Mouse (Mus musculus): ENCODE data around the gene Urad. TPM values are rescaled to one million over a fixed set of nuclear protein-coding genes. Genes with fewer than 3 reads are reported as not detected.

Urad gene
- polyA plus RNA-seq, 1 experiment from 2014 or later = 1.7 TPM

DNA sequence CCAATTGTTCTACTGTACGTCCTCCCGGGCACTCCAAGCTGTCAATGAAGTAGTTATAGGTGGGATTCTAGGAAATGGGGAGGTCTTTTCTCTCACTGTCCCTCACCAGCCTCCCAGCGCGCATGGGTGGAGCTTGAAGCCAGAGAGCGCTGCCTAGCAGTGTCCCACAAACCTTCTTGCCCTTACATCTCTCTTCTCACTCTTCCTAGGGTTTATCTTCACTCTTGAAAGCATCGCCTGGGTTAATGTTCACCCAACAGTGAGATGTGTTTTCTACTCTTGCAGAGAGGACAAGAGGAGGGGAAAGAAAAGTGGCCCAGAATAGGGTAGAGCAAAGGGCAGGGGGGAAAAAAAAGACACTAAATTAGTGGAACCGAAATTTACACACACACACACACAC lies 4.9 kb downstream of the Urad start:
- Histone ChIP-seq H3K4me3 (ENCODE audit: low read depth, low read length) (no peak overlapping the region), H3K27ac (ENCODE audit: low read depth) (no peak overlapping the region), H3K4me1 (replicated peaks; ENCODE audit: control insufficient read depth, insufficient read depth, low read length) (no peaks in the 10 kb centered on the region), H3K9ac (ENCODE audit: low read length) (no peak overlapping the region), H3K36me3 (ENCODE audit: control insufficient read depth, insufficient read depth, low read length) (no peaks in the 10 kb centered on the region), H3K4me2 (ENCODE audit: low read length) (no peak overlapping the region), H3K9me3 (ENCODE audit: control insufficient read depth, low read length) (no peaks in the 10 kb centered on the region), H3K27me3 (replicated peaks; ENCODE audit: control insufficient read depth, insufficient read depth, low read length) (peaks cover 74% of the 10 kb centered on the region)
- 5% methylated on average over 7 of the region's 7 CpGs for WGBS
- ATAC-seq (replicated peaks; ENCODE audit: low FRiP score, low TSS enrichment, low read depth) (0 out of 2 replicates have a peak, but pooled peaks have one; percentile 10), DNase-seq (ENCODE audit: low spot score) (peak; percentile 52)

DNA sequence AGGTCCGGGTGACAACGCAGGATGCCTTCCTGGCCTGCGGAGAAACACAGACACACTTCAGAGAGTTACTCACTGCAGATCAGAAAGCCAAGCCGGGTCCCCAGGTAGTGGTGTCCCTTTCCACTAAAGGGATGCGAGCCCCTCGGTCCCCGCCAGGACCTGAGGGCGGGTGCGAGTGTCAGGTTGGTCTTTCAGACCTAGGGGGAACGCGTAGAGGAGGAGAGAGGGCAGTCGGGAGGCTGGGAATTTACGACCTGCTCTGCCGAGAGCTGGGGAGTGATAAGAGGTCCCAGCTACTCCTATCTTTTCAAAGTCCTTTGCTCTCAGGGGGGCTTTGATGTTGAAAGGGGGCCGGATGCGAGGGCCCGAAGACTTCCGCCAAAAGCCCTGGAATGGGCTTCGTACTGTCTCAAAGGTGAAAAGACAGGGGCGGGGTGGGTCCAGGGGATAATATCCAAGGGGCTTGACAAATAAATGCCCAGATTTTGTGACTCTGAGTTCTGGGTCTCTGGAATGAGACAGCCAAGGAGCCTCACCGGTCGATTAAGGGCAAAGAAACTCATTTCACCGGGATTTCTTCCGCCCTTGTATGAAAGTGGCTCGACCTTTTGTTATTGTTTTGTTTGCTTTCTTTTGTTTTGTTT lies 6.7 kb downstream of the Urad start:
- Histone ChIP-seq H3K4me1 (replicated peaks; ENCODE audit: control insufficient read depth, insufficient read depth, low read length) (no peaks in the 10 kb centered on the region), H3K4me3 (ENCODE audit: low read depth, low read length) (peak overlapping the region; percentile 32), H3K27ac (ENCODE audit: low read depth) (peak overlapping the region; percentile 49), H3K36me3 (ENCODE audit: control insufficient read depth, insufficient read depth, low read length) (no peaks in the 10 kb centered on the region), H3K4me2 (ENCODE audit: low read length) (peak overlapping the region; percentile 35), H3K9me3 (ENCODE audit: control insufficient read depth, low read length) (no peaks in the 10 kb centered on the region), H3K9ac (ENCODE audit: low read length) (peak overlapping the region; percentile 38), H3K27me3 (replicated peaks; ENCODE audit: control insufficient read depth, insufficient read depth, low read length) (peaks cover 83% of the 10 kb centered on the region)
- WGBS = 2% methylated on average over 25 of the region's 25 CpGs
- ATAC-seq (replicated peaks; ENCODE audit: low FRiP score, low TSS enrichment, low read depth) = peak; percentile 65
- peak; percentile 59 for DNase-seq (ENCODE audit: low spot score)

DNA sequence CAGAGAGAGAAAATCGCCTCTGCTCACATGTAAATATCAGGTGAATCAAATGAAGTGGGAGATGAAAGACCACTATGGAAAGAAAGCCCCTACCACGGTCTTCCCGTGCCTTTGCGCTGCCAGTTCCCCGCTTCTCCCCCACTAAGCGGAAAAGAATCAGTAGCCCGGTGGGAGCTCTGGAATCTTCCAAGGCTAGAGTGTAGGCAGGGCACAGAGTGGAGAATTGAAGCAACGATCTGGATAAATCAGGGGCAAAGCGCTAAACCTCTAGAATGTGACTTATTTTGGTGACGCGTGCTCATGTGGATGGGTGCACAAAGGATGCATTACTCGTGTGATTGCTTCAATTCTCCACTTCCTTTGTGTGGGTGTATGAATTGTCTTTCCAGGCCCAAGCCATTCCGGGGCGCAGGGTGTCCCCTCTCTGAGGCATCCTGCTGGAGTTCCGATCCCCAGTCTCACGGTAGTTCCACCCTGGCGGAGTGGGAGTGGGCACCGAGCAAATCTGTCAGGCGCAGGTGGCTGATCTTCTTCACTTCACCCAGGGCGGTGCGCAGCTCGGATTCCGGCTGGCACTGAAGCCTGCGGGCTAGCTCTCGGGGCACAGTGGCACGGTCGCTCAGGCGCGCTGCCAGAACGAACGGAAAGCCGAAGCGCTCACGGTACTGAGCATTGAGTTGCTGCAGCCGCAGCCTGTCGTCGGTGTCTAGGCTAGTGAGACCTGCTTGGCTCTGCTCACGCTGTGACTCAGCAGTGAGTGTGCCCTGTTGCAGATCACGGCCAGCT lies 7.4 kb downstream of the Urad start:
- peak; percentile 73 for DNase-seq (ENCODE audit: low spot score)
- peaks cover 90% of the 10 kb centered on the region for H3K27me3 ChIP-seq (replicated peaks; ENCODE audit: control insufficient read depth, insufficient read depth, low read length)
- H3K4me2 ChIP-seq (ENCODE audit: low read length) = peak overlapping the region; percentile 35
- H3K9me3 ChIP-seq (ENCODE audit: control insufficient read depth, low read length) = no peaks in the 10 kb centered on the region
- peak overlapping the region; percentile 32 for H3K4me3 ChIP-seq (ENCODE audit: low read depth, low read length)
- peak; percentile 45; the same call in 1 of the 2 replicates for ATAC-seq (replicated peaks; ENCODE audit: low FRiP score, low TSS enrichment, low read depth)
- WGBS = 1% methylated on average over 39 of the region's 39 CpGs
- no peaks in the 10 kb centered on the region for H3K4me1 ChIP-seq (replicated peaks; ENCODE audit: control insufficient read depth, insufficient read depth, low read length)
- H3K27ac ChIP-seq (ENCODE audit: low read depth) = peak overlapping the region; percentile 49
- H3K9ac ChIP-seq (ENCODE audit: low read length) = peak overlapping the region; percentile 38
- H3K36me3 ChIP-seq (ENCODE audit: control insufficient read depth, insufficient read depth, low read length) = no peaks in the 10 kb centered on the region

DNA sequence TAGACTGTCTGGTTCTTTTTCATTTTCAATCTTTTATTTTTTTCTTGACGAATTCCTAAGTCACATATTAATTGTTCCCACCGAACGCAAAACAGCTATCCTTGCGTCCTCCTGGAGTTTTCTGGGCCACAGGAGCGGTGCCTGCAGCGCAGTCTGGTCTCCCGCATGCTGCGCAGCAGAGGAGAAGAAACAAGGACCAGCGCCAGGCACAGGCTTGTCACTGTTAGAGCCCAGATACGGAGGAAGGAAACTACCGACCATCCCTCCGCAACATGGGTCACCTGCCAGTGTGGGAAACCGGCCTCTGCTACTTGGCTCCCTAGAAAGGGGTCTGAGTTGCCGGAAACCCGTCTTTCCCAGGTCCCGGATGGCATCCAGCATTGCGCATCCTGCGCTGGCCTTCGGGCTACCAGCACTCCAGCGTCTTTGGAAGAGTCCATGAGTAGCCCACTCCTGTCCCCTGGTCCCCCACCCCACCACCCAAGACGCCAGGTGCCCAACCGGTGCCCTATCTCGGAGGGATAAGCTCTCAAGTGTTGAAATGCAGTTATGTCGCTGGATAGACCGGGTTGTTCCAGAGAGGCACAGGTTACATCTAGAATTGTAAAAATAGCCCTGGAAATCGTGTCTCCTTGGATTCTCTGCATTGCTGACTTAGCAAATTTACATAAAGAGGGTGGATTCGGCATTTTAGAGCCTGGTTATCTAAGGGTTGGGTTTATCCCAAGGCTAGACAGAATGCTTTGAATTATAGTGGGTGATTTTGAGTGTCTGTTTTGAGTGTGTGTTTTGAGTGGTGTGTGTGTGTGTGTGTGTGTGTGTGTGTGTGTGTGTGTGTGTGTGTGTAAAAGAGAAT lies 9.2 kb downstream of the Urad start:
- H3K27ac ChIP-seq (ENCODE audit: low read depth) = no peak overlapping the region

DNA sequence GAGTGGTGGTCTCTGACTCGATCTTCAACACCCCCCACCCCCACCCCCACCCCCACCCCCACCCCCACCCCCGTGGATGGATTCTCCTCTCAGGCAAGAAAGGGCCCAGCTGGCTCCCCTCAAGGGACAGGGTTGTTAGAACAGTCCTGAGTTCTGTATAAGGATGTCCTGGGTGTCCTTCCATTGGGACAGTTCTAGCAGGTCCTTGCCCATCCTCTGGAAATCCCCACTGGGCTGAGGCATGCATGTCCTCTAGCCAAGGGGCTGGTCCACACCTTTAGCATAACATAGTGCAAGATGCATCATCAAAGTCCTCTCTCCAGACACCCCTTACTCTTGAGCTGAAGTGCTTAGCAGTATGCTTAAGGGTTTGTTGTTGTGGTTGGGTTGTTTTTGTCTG lies 12.5 kb downstream of the Urad start:
- Histone ChIP-seq H3K4me3 (ENCODE audit: low read depth, low read length) (no peak overlapping the region), H3K4me2 (ENCODE audit: low read length) (no peak overlapping the region), H3K9ac (ENCODE audit: low read length) (no peak overlapping the region), H3K4me1 (replicated peaks; ENCODE audit: control insufficient read depth, insufficient read depth, low read length) (no peaks in the 10 kb centered on the region), H3K27ac (ENCODE audit: low read depth) (no peak overlapping the region), H3K9me3 (ENCODE audit: control insufficient read depth, low read length) (no peaks in the 10 kb centered on the region), H3K36me3 (ENCODE audit: control insufficient read depth, insufficient read depth, low read length) (no peaks in the 10 kb centered on the region), H3K27me3 (replicated peaks; ENCODE audit: control insufficient read depth, insufficient read depth, low read length) (peaks cover 99% of the 10 kb centered on the region)
- 0% methylated on average over 2 of the region's 2 CpGs for WGBS
- no peak for ATAC-seq (replicated peaks; ENCODE audit: low FRiP score, low TSS enrichment, low read depth)
- DNase-seq (ENCODE audit: low spot score) = no peak

More for the DNA sequence above, 9.2 kb downstream of the Urad start:
- no peaks in the 10 kb centered on the region for H3K9me3 ChIP-seq (ENCODE audit: control insufficient read depth, low read length)
- peaks cover 99% of the 10 kb centered on the region for H3K27me3 ChIP-seq (replicated peaks; ENCODE audit: control insufficient read depth, insufficient read depth, low read length)
- ATAC-seq (replicated peaks; ENCODE audit: low FRiP score, low TSS enrichment, low read depth) (no peak), DNase-seq (ENCODE audit: low spot score) (no peak)
- no peaks in the 10 kb centered on the region for H3K4me1 ChIP-seq (replicated peaks; ENCODE audit: control insufficient read depth, insufficient read depth, low read length)
- H3K4me3 ChIP-seq (ENCODE audit: low read depth, low read length) = 0 out of 2 replicates have a peak overlapping the region, but pooled peaks have one; percentile 8
- peak overlapping the region; percentile 29 for H3K4me2 ChIP-seq (ENCODE audit: low read length)
- no peak overlapping the region for H3K9ac ChIP-seq (ENCODE audit: low read length)
- WGBS = 2% methylated on average over 27 of the region's 27 CpGs
- H3K36me3 ChIP-seq (ENCODE audit: control insufficient read depth, insufficient read depth, low read length) = no peaks in the 10 kb centered on the region

DNA sequence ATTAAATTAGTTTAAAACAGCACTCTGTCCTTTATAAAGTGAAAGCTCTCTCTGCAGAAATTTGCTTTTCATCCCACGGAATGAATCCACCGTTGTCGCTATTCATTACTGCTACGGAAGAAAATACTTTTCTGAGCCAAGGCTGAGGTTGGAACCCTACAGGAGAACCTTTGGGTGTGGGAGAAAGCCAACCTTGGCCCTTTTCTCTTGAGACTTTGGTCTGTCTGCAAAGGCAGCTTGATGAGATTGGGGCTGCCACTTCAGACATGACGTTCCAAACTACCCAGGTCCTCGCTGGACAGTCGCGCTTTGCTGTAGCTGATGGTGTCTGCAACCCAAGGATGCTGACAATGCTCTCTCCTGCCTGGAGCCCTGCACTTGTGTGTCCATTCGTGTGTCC lies 13.8 kb downstream of the Urad start:
- ATAC-seq (replicated peaks; ENCODE audit: low FRiP score, low TSS enrichment, low read depth) = no peak
- Histone ChIP-seq H3K27me3 (replicated peaks; ENCODE audit: control insufficient read depth, insufficient read depth, low read length) (peaks cover 100% of the 10 kb centered on the region), H3K27ac (ENCODE audit: low read depth) (no peak overlapping the region), H3K9me3 (ENCODE audit: control insufficient read depth, low read length) (no peaks in the 10 kb centered on the region), H3K4me2 (ENCODE audit: low read length) (peak overlapping the region; percentile 12; the same call in 1 of the 2 replicates), H3K36me3 (ENCODE audit: control insufficient read depth, insufficient read depth, low read length) (no peaks in the 10 kb centered on the region), H3K4me1 (replicated peaks; ENCODE audit: control insufficient read depth, insufficient read depth, low read length) (no peaks in the 10 kb centered on the region), H3K4me3 (ENCODE audit: low read depth, low read length) (0 out of 2 replicates have a peak overlapping the region, but pooled peaks have one; percentile 43), H3K9ac (ENCODE audit: low read length) (no peak overlapping the region)
- DNase-seq (ENCODE audit: low spot score) = no peak
- 29% methylated on average over 9 of the region's 9 CpGs for WGBS

DNA sequence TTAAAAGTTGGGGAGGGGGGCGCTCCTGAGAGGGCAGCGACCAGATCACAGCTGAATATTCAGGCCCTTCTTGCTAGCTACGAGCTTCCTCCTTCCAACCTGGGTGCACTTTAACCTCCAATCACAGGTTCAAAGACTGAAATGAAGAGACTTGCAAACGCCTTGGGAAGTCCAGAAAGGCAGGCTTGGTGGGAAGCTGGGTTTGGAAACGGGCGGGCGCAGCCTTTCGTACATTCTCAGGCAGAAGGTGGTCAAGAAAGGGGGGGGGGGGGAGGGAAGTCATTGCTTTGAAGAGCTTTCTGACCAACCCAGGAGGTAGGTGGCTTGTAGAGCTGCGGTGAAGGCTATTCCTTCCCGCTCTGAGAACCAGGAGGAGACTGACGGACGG lies 14.8 kb downstream of the Urad start:
- no peak; the same call in 1 of the 2 replicates for ATAC-seq (replicated peaks; ENCODE audit: low FRiP score, low TSS enrichment, low read depth)
- H3K4me2 ChIP-seq (ENCODE audit: low read length) = peak overlapping the region; percentile 12
- peaks cover 100% of the 10 kb centered on the region for H3K27me3 ChIP-seq (replicated peaks; ENCODE audit: control insufficient read depth, insufficient read depth, low read length)
- peak overlapping the region; percentile 84 for H3K27ac ChIP-seq (ENCODE audit: low read depth)
- WGBS = under 1% methylated on average over 12 of the region's 12 CpGs
- H3K9ac ChIP-seq (ENCODE audit: low read length) = 0 out of 2 replicates have a peak overlapping the region, but pooled peaks have one; percentile 25
- peak overlapping the region; percentile 43 for H3K4me3 ChIP-seq (ENCODE audit: low read depth, low read length)
- no peak for DNase-seq (ENCODE audit: low spot score)
- no peaks in the 10 kb centered on the region for H3K9me3 ChIP-seq (ENCODE audit: control insufficient read depth, low read length)
- no peaks in the 10 kb centered on the region for H3K4me1 ChIP-seq (replicated peaks; ENCODE audit: control insufficient read depth, insufficient read depth, low read length)
- no peaks in the 10 kb centered on the region for H3K36me3 ChIP-seq (ENCODE audit: control insufficient read depth, insufficient read depth, low read length)
